Mouse (Mus musculus): ENCODE results near the gene Tmem175. TPM values are rescaled to one million over a fixed set of nuclear protein-coding genes. Genes with fewer than 3 reads are reported as not detected.
A peak's percentile ranks its signal among the peaks of the same experiment; 100 is the strongest.
"Not testable (repeated sequence)": the region's sequence is repeated elsewhere in the genome, so short reads cannot be mapped to it uniquely, and the experiment has no call there.

The Tmem175 gene
- 16.2 and 23.0 TPM in 2 replicates for total RNA-seq (2017)

DNA sequence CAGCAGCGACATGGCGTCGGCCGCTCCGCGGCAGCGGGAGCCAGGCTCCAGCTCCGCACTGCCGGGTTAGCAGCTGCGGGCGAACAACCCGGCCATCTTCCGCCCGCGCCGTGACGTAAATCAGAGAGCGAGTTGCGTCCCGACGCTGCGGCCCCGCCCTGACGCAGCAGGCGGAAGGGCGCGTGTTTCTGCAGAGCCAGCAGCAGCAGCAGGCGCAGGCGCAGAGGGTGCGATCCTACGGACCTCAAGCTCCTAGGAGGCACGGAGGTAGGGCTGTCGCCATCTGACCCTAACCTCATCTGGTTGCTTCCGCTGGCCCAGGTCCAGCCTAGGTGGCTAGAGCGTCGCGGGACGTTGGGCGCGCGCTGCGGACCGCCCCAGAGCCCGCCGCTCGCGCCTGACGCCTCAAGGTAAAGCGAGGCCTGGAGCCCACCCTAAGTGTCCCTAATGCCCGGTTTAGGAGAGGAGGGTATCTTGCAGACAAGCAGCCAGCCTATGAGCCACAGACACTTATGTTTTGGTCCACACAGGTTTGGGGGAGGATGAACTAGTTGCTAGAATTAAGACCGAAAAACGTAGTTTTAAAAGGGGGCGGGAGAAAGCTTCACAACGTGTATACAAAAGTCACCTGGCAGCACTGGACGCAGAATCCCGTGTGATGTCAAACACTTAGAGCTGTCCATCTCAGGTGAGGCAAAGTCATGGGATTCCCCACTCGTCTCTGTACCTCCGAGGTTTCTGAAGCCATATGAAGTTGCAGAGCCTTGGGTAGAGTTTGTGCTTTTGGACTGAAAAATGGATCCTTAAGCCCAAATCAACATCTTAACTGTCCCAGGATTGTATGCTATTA lies at the start of gene Tmem175, which contains the start of gene Gak:
Gene Tmem175 (plus strand): TSS at position 137 of the 850 bp plus-strand sequence.
Gene Gak (minus strand): TSS at position 122 of the 850 bp plus-strand sequence.
- ATAC-seq (replicated peaks in 1 of 2; ENCODE audit: insufficient read depth in 1 of 2, low FRiP score in 2 of 2, low TSS enrichment in 1 of 2, low read depth in 1 of 2, poor library complexity in 2 of 2, severe bottlenecking in 2 of 2) = peak; percentile 93 to 98

DNA sequence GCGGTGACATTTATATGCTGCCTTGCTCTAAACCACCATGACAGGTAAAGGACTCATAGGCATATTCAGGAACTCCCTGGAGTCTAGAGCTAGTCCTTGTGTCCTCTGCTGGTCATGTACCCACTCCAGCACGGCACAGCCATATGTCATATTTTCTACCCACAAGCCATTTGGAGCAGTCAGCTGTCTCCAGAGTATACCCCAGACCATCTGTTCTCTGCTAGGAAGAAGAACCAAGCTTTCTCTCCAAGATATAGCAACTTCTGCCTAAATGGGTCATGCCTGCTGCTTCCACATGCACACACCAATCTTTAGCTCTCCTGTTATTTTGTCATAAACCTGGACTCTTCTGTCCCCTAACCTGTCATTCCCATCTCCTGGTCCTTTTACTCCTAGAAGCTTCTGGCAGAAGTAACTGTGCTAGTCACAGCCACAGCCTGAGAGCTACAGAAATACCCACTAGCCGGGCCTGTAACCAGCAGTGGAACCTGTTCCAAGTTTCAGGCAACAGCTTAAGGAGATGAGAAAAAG lies 48.1 kb upstream of the Tmem175 start:
- no peak for ATAC-seq (replicated peaks in 1 of 2; ENCODE audit: insufficient read depth in 1 of 2, low FRiP score in 2 of 2, low TSS enrichment in 1 of 2, low read depth in 1 of 2, poor library complexity in 2 of 2, severe bottlenecking in 2 of 2)

DNA sequence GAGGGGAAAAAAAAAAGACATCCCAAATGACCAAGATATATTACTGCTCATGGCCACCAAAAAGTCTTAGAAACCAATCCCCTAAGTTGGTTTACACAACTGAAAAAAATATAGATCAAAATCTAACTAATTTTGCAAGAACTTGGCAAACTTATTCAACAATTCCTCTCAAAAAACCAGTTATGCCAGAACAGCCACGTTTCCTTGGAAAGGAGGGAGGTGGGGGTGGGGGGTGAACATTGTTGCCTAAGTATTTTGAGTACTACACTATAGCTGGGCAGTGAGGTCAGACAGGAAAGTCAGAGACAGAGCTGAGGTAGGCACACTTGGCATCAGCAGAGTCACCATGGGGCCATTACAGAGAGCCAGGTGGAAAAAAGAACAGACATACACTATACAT lies 29.6 kb upstream of the Tmem175 start:
- no peak for ATAC-seq (replicated peaks in 1 of 2; ENCODE audit: insufficient read depth in 1 of 2, low FRiP score in 2 of 2, low TSS enrichment in 1 of 2, low read depth in 1 of 2, poor library complexity in 2 of 2, severe bottlenecking in 2 of 2)

DNA sequence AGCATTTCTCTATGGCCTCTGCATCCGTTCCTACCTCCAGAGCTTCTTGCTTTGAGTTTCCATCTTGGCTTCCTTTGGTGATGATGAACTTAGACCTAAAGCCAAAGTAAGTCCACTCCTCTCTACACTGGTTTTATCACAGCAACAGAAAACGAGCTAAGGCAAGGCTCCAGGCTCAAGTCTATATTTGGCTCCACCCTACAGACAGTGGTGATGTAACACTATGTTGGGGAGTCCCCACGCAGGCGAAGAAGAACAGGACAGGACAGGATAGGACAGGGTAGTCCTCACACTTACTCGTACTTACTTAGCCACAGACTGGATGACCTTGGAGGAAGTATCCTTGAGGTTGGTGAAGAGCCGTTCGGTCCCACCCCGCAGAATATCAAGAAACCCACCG lies 27.0 kb upstream of the Tmem175 start:
- no peak for ATAC-seq (replicated peaks in 1 of 2; ENCODE audit: insufficient read depth in 1 of 2, low FRiP score in 2 of 2, low TSS enrichment in 1 of 2, low read depth in 1 of 2, poor library complexity in 2 of 2, severe bottlenecking in 2 of 2)

DNA sequence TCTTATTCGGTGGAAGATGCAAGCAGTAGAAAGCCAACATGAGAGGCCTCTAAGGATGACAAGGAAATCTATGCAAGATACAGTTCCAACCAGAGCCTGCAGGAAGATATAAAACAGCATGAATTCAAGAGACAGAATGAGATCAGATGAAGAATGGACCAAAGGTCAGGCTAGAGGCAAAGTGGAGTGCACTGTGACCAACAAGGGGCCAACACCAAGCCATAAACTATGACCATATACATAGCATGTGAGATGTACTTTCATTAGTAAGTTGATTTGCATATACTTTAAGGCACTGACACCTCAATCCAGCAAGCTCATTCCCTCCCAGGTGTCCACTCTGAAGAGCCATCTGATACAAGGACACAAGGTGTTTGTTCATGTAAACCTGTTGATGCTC lies 19.1 kb upstream of the Tmem175 start:
- ATAC-seq (replicated peaks in 1 of 2; ENCODE audit: insufficient read depth in 1 of 2, low FRiP score in 2 of 2, low TSS enrichment in 1 of 2, low read depth in 1 of 2, poor library complexity in 2 of 2, severe bottlenecking in 2 of 2) = no peak

DNA sequence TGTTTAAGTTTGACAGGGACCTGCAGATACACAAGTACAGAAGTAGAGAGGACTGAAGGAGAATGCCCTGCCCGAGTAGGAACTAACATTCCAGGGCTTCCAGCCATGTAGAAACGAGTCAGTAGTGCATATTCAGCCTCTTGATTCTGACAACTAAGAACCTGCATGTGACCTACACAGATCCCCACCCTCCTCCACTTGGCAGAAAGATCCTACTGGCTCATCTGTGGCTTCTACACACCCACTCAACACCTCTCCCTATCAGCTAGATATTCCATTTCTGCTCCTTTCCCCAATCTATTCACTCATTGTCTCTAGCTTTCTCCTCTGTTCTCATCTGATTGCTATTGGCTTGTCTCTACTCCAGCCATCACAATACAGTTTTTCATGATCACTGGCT lies 7.7 kb upstream of the Tmem175 start:
- no peak for ATAC-seq (replicated peaks in 1 of 2; ENCODE audit: insufficient read depth in 1 of 2, low FRiP score in 2 of 2, low TSS enrichment in 1 of 2, low read depth in 1 of 2, poor library complexity in 2 of 2, severe bottlenecking in 2 of 2)

DNA sequence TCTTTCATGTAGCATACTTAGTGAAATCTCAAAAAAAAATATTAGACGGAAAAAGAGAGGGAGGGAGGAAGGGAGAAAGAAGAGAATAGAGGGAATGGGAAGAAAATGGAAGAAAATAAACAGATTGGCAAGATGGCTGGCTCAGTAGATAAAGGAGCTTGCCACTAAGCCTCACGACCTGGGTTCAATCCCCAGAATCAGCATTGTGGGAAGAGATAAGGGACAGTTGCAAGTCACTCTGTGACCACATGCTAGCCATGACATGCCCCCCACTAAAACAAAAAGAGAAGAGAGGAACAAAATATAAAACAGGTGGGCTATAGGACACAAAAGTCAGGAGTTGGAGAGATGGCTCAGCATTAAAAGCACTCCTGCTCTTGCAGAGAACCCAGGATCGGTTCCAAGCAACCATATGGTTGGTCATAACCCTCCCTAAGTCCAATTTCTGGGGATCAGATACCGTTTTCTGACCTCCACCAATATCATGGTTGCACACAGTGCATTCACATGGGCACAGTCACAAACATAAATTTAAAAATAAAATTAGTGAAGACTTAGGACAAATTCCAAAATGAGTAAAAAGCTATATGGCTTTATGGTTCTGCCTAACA lies 3.4 kb upstream of the Tmem175 start:
- ATAC-seq (replicated peaks in 1 of 2; ENCODE audit: insufficient read depth in 1 of 2, low FRiP score in 2 of 2, low TSS enrichment in 1 of 2, low read depth in 1 of 2, poor library complexity in 2 of 2, severe bottlenecking in 2 of 2) = no peak

DNA sequence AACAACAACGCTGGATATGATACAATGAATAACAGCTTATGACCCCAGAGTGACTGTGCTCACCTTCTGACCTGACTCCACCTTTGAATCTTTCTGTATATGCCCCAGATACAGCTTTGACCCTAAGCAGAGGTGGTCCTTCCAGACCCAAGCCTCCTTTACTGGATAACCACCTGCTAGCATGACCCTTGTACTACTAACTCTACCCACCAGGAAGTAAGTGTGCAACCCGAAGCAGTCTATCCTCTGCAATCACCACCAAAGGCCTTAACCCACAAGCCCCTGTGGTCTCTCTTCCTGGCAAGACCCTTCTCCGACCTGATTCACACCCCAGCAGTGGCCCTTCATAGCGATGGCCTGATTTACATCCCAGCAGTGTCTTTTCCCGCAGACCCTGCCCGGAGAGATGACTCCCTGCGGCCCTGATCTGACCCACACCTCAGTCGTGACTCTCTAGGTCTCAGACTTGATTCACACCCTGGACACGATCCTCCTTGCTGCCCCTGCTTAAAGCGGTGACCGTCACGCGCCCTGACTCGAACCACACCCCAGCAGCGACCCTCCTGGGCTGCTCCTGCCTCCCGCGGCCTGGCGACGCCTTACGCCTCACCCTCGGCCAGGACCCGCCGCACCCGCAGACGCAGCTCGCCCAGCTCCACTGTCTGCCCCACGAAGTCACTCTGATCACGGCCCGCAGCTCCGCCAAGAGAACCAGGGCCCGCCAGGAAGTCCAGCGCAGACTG lies 508 bp upstream of the Tmem175 start:
- peak; percentile 47 to 52 for ATAC-seq (replicated peaks in 1 of 2; ENCODE audit: insufficient read depth in 1 of 2, low FRiP score in 2 of 2, low TSS enrichment in 1 of 2, low read depth in 1 of 2, poor library complexity in 2 of 2, severe bottlenecking in 2 of 2)

DNA sequence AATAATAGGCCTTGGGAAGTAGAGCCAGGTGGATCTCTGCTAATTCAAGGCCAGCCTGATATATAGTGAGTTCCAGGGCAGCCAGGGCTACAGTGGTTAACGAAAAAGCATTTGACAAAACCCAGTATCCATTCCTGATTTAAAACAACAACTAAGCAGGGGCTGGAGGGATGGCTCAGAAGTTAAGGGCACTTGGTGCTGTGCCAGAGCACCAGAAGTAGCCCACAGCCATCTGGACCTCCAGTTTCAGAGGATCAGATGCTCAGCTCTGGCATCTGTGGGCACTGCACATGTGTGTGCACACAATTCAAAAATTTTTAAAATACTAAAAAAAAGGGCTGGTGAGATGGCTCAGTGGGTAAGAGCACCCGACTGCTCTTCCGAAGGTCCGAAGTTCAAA lies 4.1 kb downstream of the Tmem175 start:
- no peak for ATAC-seq (replicated peaks in 1 of 2; ENCODE audit: insufficient read depth in 1 of 2, low FRiP score in 2 of 2, low TSS enrichment in 1 of 2, low read depth in 1 of 2, poor library complexity in 2 of 2, severe bottlenecking in 2 of 2)

DNA sequence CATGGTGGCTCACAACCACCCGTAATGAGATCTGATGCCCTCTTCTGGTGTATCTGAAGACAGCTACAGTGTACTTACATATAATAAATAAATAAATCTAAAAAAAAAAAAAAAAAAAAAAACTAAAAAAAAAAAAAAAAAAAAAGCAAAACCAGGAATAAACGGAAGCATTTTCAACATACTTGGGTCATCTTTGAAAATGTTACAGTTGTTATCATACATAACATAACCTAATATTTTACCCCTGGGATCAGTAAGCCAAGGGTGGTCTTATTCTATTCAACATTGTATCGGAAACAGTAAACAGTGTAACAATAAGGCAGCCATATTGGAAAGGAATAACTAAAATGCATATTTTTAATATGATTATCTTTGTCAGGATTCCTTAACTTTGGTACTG lies 4.5 kb downstream of the Tmem175 start:
- not testable (repeated sequence) for ATAC-seq (replicated peaks in 1 of 2; ENCODE audit: insufficient read depth in 1 of 2, low FRiP score in 2 of 2, low TSS enrichment in 1 of 2, low read depth in 1 of 2, poor library complexity in 2 of 2, severe bottlenecking in 2 of 2)

DNA sequence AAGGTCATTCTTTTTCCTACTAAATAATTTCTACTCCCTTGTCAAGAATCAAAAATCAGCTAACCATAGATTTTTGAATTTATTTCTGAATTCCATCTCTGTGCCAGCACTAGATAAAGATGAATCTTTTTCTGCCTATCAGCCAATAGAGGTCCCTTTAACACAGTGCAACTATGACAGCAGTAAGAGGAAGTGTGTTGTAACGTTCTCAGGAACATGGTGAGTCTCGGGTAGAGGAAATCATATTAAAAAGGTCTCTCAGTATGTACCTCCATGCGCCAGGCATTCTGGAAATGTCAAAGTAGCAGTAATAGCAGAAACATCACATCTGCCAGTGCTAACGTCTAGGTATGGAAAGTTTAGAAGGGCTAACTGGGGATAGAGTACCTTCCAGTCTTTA lies 6.6 kb downstream of the Tmem175 start:
- ATAC-seq (replicated peaks in 1 of 2; ENCODE audit: insufficient read depth in 1 of 2, low FRiP score in 2 of 2, low TSS enrichment in 1 of 2, low read depth in 1 of 2, poor library complexity in 2 of 2, severe bottlenecking in 2 of 2) = peak; percentile 76 to 78

DNA sequence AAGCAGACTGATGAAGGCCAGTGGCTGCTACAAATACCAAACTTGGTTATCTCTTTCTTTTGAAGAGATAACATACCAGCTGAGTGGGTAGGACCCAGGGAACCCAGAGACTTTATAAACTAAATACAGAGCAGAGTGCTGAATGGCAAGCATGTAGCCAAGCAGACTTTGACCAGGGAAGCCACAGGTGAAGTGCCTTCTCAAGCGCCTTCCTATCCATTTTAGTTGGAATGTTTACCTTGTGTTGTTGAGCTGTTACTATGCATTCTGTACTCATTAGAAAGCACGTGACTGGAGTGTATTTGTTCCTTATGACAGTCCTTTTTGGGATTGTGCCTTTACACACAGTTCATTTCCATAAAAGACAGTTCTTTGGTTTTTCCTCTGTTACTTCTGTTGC lies 14.1 kb downstream of the Tmem175 start:
- ATAC-seq (replicated peaks in 1 of 2; ENCODE audit: insufficient read depth in 1 of 2, low FRiP score in 2 of 2, low TSS enrichment in 1 of 2, low read depth in 1 of 2, poor library complexity in 2 of 2, severe bottlenecking in 2 of 2) = no peak

DNA sequence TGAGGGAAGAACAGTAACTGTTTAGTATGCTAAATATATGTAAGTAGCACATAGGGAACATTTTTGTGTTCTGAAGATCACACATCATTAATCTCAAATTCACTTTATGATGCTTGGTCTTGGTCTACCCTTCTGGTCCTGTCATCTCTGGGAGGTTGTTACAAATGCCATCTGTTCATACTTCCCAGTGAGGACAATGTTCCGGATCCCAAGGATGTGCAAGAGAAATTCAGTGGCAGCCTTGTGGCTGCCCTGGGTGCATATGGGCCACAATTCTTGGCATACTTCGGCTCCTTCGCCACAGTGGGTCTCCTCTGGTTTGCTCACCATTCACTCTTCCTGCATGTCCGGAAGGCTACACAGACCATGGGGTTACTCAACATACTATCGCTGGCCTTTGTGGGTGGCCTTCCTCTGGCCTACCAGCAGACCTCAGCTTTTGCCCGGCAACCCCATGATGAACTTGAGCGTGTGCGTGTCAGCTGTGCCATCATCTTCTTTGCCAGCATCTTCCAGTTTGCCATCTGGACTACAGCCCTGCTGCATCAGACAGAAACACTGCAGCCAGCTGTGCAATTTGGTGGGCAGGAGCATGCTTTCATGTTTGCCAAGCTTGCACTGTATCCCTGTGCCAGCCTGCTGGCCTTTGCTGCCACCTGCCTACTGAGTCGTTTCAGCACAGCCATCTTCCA lies 16.2 kb downstream of the Tmem175 start:
- ATAC-seq (replicated peaks in 1 of 2; ENCODE audit: insufficient read depth in 1 of 2, low FRiP score in 2 of 2, low TSS enrichment in 1 of 2, low read depth in 1 of 2, poor library complexity in 2 of 2, severe bottlenecking in 2 of 2) = no peak

DNA sequence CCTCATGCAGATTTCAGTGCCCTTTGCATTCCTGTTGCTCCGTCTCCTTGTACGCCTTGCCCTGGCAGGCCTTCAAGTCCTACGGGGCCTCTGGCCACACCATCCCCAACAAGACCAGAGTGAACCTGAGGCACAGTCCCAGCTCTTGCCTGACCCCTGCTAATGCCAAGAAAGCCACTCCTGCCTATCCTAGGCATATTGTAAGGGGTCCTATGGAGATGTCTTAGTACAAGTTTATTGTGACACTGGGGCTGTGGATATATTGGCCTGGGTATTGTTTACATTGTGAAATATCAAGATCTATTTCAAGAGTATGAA lies 16.7 kb downstream of the Tmem175 start:
- ATAC-seq (replicated peaks in 1 of 2; ENCODE audit: insufficient read depth in 1 of 2, low FRiP score in 2 of 2, low TSS enrichment in 1 of 2, low read depth in 1 of 2, poor library complexity in 2 of 2, severe bottlenecking in 2 of 2) = no peak

DNA sequence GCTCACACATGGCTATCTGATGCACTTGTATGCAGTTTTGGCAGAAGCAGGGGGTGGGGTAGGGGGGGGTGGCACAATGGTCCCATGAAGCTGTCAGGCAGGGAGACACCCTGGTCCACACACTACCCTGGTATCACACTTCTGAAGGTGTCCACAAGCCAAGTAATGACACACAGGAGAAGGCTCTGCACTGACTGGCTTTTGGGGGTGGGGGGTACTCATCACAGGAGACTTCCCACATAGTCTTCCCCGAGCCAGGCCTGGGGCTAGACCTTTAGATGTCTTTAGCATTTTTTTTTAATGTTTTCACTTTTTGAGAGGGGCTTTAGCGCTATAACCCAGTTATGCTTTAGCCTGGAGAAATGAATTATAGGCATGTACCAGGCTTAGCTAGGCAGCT lies 17.7 kb downstream of the Tmem175 start:
- ATAC-seq (replicated peaks in 1 of 2; ENCODE audit: insufficient read depth in 1 of 2, low FRiP score in 2 of 2, low TSS enrichment in 1 of 2, low read depth in 1 of 2, poor library complexity in 2 of 2, severe bottlenecking in 2 of 2) = no peak

DNA sequence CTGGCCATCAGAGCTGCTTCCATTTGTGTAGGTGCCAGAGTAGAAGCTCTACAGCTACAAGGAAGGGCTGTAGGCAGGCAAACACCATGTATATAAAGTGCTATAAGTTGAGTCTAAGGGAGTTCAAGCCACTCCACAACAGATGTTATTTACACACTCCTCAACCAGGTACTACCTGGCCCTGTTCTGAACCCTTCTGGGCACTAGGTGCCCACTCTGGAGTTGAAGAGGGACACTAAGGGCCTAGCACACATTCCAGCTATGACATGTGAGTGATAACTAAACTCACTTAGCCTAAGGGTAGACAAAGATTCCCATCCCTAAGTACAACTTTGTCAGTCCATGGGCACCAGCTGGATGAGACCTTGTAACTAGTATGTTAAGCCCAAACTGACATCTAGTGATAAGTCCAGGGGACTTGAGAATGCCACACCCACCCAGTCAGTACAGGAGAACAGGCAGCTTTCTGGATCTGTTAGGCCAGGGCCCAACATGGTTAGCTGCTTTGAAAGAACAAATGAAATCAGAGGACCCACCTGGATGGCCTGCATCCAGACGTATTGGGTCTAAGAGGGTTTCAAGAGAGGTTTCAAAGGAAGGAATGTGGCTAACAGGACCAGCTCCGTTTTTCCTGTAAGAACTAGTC lies 18.4 kb downstream of the Tmem175 start:
- ATAC-seq (replicated peaks in 1 of 2; ENCODE audit: insufficient read depth in 1 of 2, low FRiP score in 2 of 2, low TSS enrichment in 1 of 2, low read depth in 1 of 2, poor library complexity in 2 of 2, severe bottlenecking in 2 of 2) = no peak

DNA sequence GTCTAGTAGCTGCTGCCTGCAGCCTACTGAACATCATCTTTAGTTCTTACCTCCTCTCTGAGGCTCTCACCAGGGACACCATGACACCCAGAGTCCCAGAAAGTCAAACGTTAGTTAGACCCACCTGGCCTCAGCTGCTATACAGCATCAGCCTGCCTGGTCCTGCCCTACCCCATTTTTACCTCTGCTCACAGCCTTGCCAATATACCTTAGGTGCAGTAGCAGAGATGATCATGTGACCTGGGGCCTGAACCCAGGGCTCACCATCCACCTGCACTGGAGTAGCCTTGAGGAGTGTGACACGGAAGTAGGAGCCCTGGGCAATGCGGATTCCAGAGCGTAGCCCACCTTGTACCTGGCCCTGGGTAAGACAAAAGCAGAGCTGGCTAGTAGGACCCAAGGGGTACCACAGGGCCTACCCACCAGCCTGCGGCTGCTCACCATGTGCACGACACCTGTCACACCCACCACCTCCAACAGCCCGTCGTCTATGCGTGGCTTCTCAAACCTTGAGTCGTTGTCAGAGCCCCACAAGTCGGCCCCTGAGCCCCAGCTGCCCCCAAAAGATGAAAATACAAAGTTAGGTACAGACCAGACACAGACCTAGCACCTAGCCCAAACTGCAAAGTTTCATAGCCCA lies 19.5 kb downstream of the Tmem175 start:
- ATAC-seq (replicated peaks in 1 of 2; ENCODE audit: insufficient read depth in 1 of 2, low FRiP score in 2 of 2, low TSS enrichment in 1 of 2, low read depth in 1 of 2, poor library complexity in 2 of 2, severe bottlenecking in 2 of 2) = no peak

Data from hematopoietic stem cell, adult 5-6 weeks (primary cell).